Mouse (Mus musculus) adrenal gland, postnatal 10 days (tissue): ENCODE data around the gene Crtc2. TPM values are rescaled to one million over a fixed set of nuclear protein-coding genes. Genes with fewer than 3 reads are reported as not detected.
"Not testable (repeated sequence)": the region's sequence is repeated elsewhere in the genome, so short reads cannot be mapped to it uniquely, and the experiment has no call there.

Source experiments
- DNase-seq: peaks from one replicate; pipeline ENCODE4 v3.0.0; 2021; ENCODE audit warnings: mixed read lengths
- total RNA-seq, 2 experiments: library from RNA; stranded (reverse); gene quantifications; 2 replicates each; pipeline ENCODE4 v1.2.3; 2021

Gene Crtc2
- total RNA-seq, 2 experiments from 2014 or later = 36.1 to 47.7 TPM

- peak; percentile 60 for DNase-seq
Observed at GRCm38 (mm10) chr3:90242984-90243775, 10.8 kb upstream of the Crtc2 start, which contains the start of gene Creb3l4. Gene Creb3l4 (minus strand): TSS chr3:90243512.

GRCm38 (mm10) chr3:90245406-90245805 is 8.6 kb upstream of the Crtc2 start:
- no peak for DNase-seq

GRCm38 (mm10) chr3:90247630-90247959 is 6.4 kb upstream of the Crtc2 start:
- no peak for DNase-seq

GRCm38 (mm10) chr3:90247960-90248745 is 5.8 kb upstream of the Crtc2 start, which contains the start of gene Slc39a1:
Gene Slc39a1 (plus strand): TSS chr3:90248172.
- DNase-seq = peak; percentile 94

GRCm38 (mm10) chr3:90248746-90249100 is 5.2 kb upstream of the Crtc2 start:
- peak; percentile 56 for DNase-seq

GRCm38 (mm10) chr3:90250791-90251190 is 3.2 kb upstream of the Crtc2 start:
- no peak for DNase-seq

GRCm38 (mm10) chr3:90251731-90252226 is 2.2 kb upstream of the Crtc2 start:
- not testable (repeated sequence) for DNase-seq

- not testable (repeated sequence) for DNase-seq
Observed at GRCm38 (mm10) chr3:90252659-90253058, 1.3 kb upstream of the Crtc2 start.

- not testable (repeated sequence) for DNase-seq
Observed at GRCm38 (mm10) chr3:90253174-90253573, 789 bp upstream of the Crtc2 start.

- DNase-seq = peak; percentile 77
Observed at GRCm38 (mm10) chr3:90254419-90255193, 643 bp downstream of the Crtc2 start.

GRCm38 (mm10) chr3:90255194-90255565 is 1.2 kb downstream of the Crtc2 start:
- DNase-seq = no peak

GRCm38 (mm10) chr3:90255784-90256353 is 1.9 kb downstream of the Crtc2 start:
- DNase-seq = no peak

- DNase-seq = peak; percentile 66
Observed at GRCm38 (mm10) chr3:90256731-90257530, 3.0 kb downstream of the Crtc2 start.

GRCm38 (mm10) chr3:90258521-90258920 is 4.6 kb downstream of the Crtc2 start:
- DNase-seq = no peak

- no peak for DNase-seq
Observed at GRCm38 (mm10) chr3:90263121-90263771, 9.3 kb downstream of the Crtc2 start.

- DNase-seq = no peak
Observed at GRCm38 (mm10) chr3:90264687-90265033, 10.7 kb downstream of the Crtc2 start.

- peak; percentile 97 for DNase-seq
Observed at GRCm38 (mm10) chr3:90265034-90265931, 11.3 kb downstream of the Crtc2 start, which contains the start of gene Dennd4b. Gene Dennd4b (plus strand): TSS chr3:90265185.

- DNase-seq = no peak
Observed at GRCm38 (mm10) chr3:90265932-90266741, 12.2 kb downstream of the Crtc2 start.
